Mouse (Mus musculus) kidney, postnatal 14 days (tissue): Measurements from ENCODE around the gene Myh3.
"Not testable (repeated sequence)": the region's sequence is repeated elsewhere in the genome, so short reads cannot be mapped to it uniquely, and the experiment has no call there.

ENCODE experiments used
- DNase-seq: peaks from one replicate; pipeline ENCODE4 v3.0.0; 2022; ENCODE audit warnings: mixed read lengths

Gene Myh3

GRCm38 (mm10) chr11:67078888-67079287, 788 bp downstream of the Myh3 start:
- no peak for DNase-seq

GRCm38 (mm10) chr11:67079740-67080139, 1.6 kb downstream of the Myh3 start:
- DNase-seq, result no peak

GRCm38 (mm10) chr11:67080168-67080567, 2.1 kb downstream of the Myh3 start:
- peak; percentile 54 for DNase-seq

GRCm38 (mm10) chr11:67081125-67081649, 3.1 kb downstream of the Myh3 start:
- DNase-seq, result peak; percentile 71

GRCm38 (mm10) chr11:67082188-67082587, 4.1 kb downstream of the Myh3 start:
- DNase-seq, result no peak

GRCm38 (mm10) chr11:67082793-67083192, 4.7 kb downstream of the Myh3 start:
- no peak for DNase-seq

- no peak for DNase-seq
Observed at GRCm38 (mm10) chr11:67083239-67083638, 5.1 kb downstream of the Myh3 start.

GRCm38 (mm10) chr11:67083712-67084340, 5.7 kb downstream of the Myh3 start:
- DNase-seq, result no peak

- DNase-seq, result peak; percentile 78
Observed at GRCm38 (mm10) chr11:67085489-67085888, 7.4 kb downstream of the Myh3 start.

- peak; percentile 10 for DNase-seq
Observed at GRCm38 (mm10) chr11:67086467-67087164, 8.5 kb downstream of the Myh3 start.

- no peak for DNase-seq
Observed at GRCm38 (mm10) chr11:67087225-67087624, 9.1 kb downstream of the Myh3 start.

GRCm38 (mm10) chr11:67092354-67092753, 14.3 kb downstream of the Myh3 start:
- DNase-seq, result not testable (repeated sequence)

GRCm38 (mm10) chr11:67093201-67093600, 15.1 kb downstream of the Myh3 start:
- DNase-seq, result no peak

- no peak for DNase-seq
Observed at GRCm38 (mm10) chr11:67093652-67094051, 15.6 kb downstream of the Myh3 start.

GRCm38 (mm10) chr11:67094470-67094869, 16.4 kb downstream of the Myh3 start:
- no peak for DNase-seq

- no peak for DNase-seq
Observed at GRCm38 (mm10) chr11:67097709-67098108, 19.6 kb downstream of the Myh3 start.

GRCm38 (mm10) chr11:67098427-67098826, 20.3 kb downstream of the Myh3 start:
- no peak for DNase-seq

GRCm38 (mm10) chr11:67099241-67099640, 21.1 kb downstream of the Myh3 start:
- DNase-seq, result no peak

- peak; percentile 45 for DNase-seq
Observed at GRCm38 (mm10) chr11:67100169-67100568, 22.1 kb downstream of the Myh3 start.

- DNase-seq, result peak; percentile 56
Observed at GRCm38 (mm10) chr11:67101713-67102112, 23.6 kb downstream of the Myh3 start.

- DNase-seq, result no peak
Observed at GRCm38 (mm10) chr11:67103256-67103655, 25.2 kb downstream of the Myh3 start.

GRCm38 (mm10) chr11:67104242-67104641, 26.1 kb downstream of the Myh3 start:
- DNase-seq, result no peak

GRCm38 (mm10) chr11:67104714-67105113, 26.6 kb downstream of the Myh3 start:
- DNase-seq, result no peak

- DNase-seq, result no peak
Observed at GRCm38 (mm10) chr11:67105689-67106088, 27.6 kb downstream of the Myh3 start.
